Mouse (Mus musculus) cerebellum, adult (tissue): ENCODE measurements around the gene Borcs7.

Source experiments
- ATAC-seq: cut with Nextera tagmentation; 2 replicates; pipeline ENCODE4 v1.9.2; 2017; ENCODE audit warnings: mild to moderate bottlenecking, moderate library complexity, mixed read lengths; ENCODE audit not compliant: insufficient number of reproducible peaks, low FRiP score, low TSS enrichment

The Borcs7 gene

DNA sequence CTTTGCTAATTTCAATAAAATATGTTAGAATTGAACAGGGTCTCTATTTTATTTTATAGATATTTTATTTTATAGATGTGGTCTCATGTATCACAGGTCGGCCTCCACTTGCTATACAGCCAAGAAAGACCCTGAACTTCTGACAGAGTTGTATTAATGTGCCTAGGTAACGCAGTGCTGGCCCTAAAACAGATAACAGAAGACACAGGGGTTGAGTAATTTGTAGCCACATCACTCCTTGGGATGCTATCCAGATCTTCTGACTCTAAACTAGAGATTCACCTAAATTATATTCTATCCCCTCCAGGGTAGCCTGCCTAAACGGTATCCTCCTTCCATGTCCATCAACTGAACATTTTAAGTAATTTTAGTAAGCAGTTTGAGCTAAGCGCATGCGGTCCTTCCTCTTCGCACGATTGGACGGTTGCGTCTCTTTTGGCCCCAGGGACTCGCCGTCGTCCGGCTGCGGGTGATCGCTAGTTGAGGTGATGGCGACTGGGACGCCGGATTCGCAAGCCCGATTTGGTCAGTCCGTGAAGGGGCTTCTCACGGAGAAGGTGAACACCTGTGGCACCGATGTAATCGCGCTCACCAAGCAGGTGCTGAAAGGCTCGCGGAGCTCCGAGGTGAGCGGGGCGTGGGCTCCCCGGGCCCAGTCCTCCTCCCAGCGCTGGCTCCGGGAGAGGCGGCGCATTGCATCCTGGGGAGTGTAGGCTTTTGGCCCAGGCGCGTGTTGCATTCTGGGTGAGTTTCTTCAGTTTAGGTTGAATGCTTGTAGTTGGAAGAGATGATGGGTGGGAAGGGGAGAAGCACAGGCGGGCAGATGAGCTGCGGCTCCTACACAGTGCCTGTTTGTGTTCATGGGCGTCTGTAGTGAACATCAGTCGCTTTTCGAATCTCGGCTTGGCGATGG is at the start of gene Borcs7:
Gene Borcs7, plus strand, starts transcription at position 447 of the 913 bp plus-strand sequence.
- peak; percentile 92 for ATAC-seq

DNA sequence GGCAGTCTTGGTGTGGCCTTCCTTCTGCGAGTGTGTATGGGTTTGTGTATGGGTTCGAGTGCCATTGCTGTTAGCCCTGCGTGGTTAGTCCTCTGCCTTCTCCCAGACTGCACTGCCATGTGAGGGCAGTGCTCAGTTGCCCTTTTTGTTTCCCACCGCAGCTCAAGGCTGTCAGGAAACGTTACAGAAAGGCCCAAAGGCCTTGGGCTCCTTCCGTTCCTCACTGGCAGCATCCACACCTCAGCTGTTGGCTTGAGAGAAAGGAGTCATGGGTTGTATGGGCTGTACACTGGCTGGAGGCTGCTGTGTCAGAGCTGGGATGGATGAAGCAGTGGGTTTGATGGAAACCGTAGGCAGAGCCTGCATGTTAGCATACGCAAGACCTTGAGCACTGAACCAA is 48.9 kb upstream of the Borcs7 start:
- no peak for ATAC-seq

DNA sequence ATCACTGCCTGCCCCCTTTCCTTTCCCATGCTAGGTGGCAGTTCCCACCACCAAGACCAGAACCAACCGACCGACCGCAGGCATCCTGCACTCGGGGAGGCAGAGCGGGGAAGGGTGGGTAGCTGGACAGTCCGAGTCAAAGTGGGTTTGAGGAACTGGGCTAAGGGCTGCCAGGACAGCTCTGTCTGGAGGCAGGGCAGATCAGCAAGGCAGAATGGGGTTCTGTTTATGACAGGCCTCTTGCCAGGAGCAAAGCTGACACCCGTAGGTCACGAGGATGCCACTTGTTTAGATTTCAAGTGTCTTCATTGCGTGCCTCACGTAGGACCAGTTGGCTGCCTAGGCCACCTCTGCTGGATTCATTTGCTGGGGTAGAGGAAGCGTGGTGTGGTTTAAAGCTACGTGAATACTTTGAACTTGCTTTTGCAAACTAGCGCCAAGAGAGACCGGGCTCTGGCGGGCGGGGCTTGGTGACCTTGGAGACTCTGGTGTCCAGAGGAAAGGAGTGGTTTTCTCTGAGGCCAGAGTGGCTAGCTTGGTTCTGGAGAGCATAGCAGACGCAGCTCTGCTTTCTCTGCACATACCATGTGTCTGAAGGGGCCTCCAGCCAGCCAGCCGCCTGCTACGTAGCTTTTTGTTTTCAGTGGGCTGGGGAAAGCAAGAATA is 48.2 kb upstream of the Borcs7 start:
- ATAC-seq, result no peak

DNA sequence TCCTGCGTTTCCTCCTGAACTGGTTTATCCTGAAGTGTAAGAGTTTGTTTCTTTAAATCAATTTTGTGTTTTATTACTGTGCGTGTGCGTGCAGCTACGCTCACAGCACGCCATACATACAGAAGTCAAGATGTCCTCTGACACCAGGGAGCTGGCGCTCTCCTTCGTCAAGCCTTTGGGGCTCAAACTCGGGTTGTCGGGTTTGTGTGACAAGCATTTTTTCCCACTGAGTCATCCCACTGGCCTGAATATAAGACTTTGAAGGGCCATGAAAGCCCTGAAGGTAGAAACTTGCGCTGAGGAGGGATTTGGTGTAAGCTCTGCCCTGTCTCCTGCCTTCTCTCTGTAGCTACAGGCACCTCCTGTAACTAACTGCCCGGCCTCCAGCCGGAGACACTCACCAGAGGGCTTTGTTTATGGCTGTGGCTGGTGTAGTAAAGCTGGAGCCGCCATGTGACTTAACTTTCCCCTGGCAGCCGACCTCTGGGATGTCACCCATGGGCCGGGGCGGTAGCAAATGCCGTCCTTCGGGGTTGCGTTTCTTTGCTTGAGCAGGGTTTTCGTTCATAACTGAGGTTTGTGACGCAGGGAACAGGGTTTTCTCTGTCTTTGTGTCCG is 47.5 kb upstream of the Borcs7 start:
- no peak for ATAC-seq

DNA sequence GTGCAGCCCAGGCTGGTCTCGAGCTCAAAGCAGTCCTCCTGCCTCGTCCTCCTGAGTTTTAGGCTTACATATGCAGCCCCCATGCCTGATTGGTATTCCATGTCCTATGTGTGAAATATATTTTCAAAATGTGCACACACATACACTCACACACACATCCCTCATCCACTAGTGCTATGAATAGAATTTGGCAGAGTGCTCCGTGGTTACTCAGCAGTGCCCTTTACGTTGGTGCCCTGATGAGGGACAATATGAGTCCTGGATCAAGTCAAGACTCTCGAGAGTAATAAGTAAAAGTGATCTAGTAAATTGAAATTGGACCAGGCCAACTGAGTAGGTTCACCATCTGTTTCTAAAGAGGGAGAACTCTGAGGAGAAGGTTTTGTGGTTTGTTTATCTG is 46.5 kb upstream of the Borcs7 start:
- ATAC-seq, result no peak

DNA sequence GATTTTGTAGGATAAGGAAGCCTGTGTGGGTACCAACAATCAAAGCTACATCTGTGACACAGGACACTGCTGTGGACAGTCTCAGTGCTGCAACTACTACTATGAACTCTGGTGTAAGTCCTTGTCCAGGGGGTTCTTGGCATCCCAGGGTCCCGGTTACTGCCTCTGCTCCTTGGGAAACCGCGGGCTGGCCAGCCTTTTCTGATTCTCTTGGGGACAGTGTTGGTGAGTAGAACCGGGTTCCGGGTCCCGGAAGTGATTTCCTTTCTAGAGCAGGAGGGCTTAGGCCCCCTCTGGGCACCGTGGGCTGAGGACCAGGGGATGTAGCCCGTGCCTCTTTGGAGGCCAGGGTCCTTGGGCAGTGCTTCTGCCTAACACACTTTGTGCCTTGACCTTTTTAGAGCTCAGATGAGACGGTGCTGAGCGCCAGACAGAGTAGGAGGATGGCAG is 45.3 kb upstream of the Borcs7 start:
- ATAC-seq, result no peak

DNA sequence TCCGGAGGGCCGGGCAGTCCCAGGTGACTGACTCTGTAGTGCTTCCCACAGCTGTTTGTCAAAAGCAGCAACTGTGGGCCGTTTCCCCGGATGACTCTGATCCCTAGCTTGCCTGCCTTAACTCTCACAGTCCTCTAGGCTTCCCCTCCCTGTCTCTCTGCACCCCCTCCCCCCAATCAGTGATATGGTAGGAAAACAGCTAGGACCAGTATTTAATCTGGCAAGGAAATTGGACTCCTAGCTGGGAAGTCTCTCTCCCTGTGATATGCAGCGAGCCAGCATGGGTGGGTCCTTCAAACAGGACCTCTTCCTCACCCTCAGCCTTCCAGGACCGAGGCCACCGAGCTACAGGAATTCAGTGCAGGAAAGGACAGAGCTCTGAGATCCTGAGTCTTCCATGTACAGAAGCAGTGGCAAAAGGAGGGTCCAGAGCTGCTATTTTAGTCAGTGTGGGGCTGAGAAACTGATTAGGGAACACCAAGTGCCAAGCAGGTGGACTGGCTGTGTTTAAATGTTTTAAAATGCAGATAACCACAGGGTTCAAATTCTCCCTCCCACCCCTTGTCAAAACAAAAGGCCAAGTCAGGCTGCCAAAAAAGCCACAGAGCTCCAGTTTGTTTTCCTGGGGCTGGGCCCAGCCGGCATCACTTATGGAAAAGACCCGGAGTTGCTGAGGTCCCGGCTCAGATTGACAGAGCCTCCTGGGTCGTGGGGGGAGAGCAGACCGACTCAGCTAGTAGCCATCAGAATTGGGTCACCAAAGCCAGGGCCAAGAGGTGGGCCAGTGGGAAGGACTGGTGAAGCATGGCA is 44.7 kb upstream of the Borcs7 start:
- no peak for ATAC-seq

DNA sequence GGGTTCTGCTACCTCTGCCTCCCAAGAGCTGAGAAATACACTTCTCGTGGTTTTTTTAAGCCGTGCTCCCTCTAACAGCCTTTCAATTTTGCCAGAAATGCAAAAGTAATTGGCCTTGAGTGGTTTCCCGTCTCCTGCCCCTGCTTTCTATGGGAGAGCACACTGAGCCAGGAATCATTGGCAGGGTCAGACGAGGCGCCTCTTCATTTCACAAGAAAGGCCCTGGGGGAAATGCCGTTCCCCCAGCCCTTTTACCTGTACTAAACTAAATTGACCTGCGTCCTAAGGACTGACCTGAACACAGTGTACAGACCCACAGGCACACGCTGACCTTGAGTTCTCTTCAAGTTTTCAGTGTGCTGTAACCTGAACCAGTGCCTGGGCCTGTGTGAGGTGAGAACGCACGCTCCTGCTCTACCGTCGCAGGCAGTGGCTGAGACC is 43.6 kb upstream of the Borcs7 start:
- ATAC-seq, result no peak

DNA sequence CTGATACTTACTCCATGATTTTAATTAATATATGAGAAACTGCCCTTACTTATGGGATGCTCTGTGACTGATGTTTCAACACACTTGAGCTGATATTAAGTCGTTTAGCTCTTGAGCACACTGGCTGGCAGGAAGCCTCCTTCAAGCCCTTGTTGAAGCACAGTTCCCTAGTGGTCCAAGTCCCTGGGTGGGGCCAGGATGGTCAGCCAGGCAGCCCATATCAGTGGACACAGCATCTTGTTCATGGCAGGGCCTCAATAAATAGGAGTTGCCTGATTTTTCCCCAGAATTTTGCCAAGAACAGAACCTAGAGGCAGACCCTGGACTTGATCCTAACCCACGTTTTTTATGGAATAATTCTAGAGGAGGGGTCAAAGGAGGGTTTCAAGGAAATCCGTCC is 42.5 kb upstream of the Borcs7 start:
- no peak for ATAC-seq

DNA sequence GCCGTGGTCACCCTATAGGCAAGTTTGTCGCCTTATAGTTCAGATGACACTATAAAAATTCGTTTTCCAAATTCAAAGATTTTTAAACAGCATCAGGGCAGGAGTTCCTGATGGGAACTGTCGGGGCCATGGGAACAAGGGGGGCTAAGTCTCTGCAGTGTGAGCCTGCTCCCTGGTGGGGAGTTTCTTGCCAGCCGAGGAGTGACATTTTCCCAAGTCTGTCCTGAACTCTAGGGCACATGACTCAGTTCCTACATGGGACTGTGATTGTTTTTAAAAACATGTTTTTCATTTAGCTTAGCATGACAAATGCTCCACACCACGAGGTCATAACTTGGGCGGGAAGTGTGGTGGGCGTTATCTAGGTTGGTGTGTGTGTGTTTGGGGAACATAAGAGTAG is 41.9 kb upstream of the Borcs7 start:
- ATAC-seq, result no peak

DNA sequence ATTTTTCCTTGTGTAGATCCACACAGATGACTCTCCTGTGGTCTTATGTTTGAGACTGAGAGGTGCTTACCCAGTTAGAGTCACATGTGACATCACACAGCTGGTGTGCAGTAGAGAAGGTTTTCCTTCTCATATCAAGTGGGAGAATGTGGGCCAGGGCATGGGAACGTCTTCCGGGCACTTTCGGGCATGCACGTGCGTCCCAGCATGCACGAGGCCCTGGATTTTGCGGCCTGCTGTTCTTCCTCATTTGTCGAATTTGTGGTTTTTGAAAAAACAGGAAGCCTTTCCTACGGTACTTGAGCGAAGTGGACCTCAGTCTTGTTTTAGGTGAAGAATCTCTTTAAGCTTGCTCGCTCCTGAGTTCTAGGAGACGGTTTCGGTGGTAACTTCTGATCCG is 41.1 kb upstream of the Borcs7 start:
- ATAC-seq, result no peak

DNA sequence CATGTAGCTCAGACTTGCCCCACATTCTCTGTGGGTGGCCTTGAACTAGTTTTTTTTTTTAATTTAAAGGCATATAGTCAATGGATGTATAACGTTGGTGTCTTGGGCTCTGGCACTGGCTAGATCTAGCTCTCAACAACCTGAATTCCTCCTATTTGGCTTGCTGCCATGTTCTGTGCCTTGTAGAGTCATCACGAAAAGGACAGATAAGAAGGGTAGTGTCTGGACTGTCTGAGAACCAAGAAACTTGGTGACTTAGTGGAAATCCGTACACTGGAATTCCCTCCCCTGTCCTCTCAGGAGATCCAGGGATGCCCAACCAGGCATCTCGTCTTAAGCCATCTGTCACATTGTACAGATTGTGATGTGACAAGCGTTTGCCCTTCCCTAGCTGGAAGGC is 36.5 kb upstream of the Borcs7 start:
- ATAC-seq, result no peak

DNA sequence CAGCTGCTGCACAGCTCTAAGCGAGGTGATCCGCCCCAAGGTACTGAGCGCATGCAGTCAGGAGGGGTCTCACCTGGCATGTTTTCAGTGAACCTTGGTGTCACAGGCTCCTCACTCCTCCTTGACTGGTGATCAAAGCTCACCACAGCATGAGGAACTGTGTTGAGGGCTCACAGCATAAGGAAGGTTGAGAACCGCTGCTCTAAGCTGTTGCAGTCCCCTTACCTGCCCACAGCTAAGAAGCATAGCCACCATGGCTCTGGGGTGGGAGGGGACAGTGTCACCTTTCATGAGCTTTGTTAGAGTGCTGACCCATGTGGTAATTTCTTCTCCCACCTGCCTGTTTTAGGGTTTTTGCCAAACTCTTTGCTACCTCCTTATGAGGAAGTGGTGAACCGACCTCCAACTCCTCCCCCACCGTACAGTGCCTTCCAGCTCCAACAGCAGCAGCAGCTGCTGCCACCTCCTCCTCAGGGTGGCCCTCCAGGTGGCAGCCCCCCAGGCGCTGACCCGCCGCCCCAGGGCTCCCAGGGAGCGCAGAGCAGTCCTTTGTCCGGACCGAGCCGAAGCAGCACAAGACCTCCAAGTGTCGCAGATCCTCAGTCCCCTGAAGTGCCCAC is 36.0 kb upstream of the Borcs7 start:
- ATAC-seq, result no peak

DNA sequence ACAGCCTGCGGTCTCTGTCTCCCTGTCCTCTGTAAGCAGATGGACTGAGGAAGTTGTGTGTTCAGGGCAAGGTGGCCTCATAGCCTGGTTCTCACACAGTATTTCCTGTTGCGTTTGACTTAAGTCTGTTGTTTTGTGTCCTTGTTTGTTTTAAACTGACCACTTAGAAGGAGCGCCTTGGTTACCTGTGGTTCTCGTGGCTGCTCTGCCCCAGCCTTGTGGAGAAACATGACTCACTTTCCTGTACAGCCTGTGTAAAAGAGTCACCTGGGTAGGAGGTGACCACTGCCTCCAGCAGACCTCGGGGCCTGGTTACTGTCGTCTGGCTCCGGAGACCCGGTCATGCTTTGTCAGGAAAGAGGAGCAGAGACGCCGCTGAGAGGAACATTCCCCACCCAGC is 34.1 kb upstream of the Borcs7 start:
- no peak for ATAC-seq

DNA sequence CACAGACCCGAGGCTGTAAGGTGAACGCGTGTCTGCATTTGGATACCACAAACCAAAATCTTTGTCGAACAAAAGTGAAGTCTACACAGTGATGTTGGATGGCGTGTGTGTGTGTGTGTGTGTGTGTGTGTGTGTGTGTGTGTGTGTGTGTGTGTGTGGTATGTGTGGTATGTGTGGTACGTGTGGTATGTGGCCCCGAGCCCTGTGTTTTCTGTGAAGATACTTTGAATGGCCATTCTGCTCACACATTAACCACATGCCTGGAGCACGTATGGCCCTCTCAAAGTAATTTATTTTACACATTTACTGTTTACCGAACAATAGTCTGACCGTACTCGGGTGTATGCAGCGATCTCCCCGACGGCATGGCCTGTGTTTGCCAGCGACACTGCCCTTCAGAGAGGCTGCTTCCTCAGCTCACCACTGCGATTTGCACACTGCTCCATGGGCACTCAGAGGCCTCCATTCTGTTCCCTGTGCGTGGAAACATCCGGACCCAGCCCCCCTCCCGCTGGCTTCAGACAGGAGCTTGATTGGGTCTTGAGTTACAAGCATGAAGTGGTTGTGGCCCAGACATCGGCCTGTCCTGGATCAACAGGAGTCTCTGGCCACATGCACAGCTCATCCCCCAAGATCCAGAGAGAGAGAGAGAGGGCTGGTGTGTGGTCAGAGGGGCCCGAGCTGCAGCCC is 33.4 kb upstream of the Borcs7 start:
- no peak for ATAC-seq

DNA sequence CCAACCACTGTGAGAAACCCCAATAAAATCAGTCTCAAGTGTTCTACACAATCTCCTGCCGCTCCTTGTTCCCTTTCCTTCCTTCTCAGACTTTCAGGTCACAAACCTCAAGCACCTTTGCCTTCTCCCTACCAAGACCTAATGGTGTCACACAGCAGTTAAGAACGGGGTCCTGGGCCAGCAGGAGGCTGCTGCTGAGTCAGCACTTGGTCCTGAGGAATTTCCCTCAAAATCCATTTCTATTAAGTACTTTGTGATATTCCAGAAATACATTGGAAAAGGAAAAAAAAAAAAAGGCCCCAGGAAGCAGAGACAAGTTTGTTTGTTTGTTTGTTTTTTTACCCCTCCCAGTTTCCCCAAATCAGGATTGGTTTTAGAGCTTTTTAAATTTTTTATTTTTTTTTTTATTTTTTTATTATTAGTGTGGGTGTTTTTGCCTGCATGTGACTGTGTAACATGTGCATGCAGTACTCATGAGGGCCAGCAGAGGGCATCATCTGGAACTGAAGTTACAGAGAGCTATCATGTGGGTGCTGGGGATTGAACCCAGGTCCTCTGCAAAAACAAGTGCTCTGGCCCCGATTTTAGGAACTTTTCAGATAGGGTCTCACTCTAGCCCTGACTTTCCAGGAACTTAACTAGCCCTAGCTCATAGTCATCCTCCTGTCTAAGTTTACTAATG is 32.2 kb upstream of the Borcs7 start:
- no peak for ATAC-seq

DNA sequence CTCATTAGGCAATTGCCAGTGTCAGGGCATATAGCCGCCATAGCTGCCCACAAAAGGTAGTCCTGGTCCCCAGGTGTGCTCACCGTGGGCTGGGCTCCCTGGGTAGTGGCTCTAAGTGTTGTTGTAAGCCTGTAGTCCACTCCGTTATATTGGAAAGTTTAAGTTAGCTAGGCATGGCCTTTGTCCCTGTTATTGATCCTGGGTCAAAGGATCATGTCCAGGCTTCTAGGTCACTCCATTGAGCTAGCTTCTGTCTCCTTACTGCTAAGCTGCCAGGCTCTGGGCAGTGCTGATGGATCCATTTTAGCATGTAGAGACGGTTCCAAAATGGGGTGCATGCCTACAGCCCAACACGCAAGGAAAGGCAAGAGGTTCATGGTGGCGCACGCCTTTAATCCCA is 31.4 kb upstream of the Borcs7 start:
- no peak for ATAC-seq

DNA sequence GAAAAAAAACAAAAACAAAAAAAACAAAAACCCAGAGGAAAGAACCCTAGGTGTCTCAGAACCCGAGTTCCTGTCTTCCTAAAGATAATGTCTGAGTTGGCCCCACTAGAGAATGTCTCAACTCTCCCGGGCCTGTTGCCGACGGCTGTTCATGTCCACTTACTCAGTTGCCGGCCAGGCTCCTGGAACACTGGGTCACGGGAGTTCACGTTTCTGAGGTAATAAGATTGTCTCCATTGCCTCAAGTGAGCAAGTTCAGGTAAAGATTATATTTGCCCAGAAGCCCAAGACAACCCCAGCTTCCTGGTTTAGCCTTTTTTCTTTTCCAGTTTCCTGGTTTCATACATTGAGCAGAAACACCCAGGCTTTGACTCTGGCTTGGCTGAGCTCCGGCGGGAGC is 30.9 kb upstream of the Borcs7 start:
- ATAC-seq, result no peak

DNA sequence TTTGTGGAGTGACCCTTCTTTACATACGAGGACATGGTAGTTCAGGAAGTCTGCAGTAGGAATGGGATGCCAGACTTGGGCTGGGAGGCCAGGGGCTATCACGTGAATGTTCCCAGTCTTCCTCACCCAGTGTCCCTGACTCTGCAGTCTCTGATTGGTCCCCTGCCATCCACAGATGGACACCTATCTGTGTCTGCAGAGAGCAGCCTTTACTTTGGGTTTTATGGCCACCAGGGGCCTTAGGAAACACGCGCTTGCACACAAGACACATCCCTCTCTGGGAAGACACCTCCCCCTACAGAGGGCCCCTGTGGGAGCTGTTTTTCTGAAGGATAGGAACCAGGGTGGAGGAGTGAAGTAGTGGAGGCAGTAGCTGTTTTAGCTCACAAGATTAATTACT is 28.2 kb upstream of the Borcs7 start:
- ATAC-seq, result no peak
